Mouse (Mus musculus) left cerebral cortex, postnatal 36 days (tissue): ENCODE results near the gene Klrg2. TPM values are rescaled to one million over a fixed set of nuclear protein-coding genes. Genes with fewer than 3 reads are reported as not detected.
"Not testable (repeated sequence)": the region's sequence is repeated elsewhere in the genome, so short reads cannot be mapped to it uniquely, and the experiment has no call there.

ENCODE experiments used
- DNase-seq, 2 experiments: peaks; one replicate each; pipeline ENCODE4 v3.0.0; 2021 to 2022; ENCODE audit warnings: low spot score in 2 of 2, mixed read lengths in 1 of 2
- intact Hi-C: fragments of 180-260 bp; cut with DNase I; formaldehyde crosslinking; loops from one replicate; pipeline ENCODE4 v1.15.1; 2025
- total RNA-seq, 2 experiments: library from RNA; stranded (reverse); gene quantifications; 2 replicates each; pipeline ENCODE4 v1.2.3; 2021

Gene Klrg2
- total RNA-seq, result 1 to 10 TPM in 1 of 2 experiments, under 1 TPM in 1; 0.74 to 1.4 TPM

DNA sequence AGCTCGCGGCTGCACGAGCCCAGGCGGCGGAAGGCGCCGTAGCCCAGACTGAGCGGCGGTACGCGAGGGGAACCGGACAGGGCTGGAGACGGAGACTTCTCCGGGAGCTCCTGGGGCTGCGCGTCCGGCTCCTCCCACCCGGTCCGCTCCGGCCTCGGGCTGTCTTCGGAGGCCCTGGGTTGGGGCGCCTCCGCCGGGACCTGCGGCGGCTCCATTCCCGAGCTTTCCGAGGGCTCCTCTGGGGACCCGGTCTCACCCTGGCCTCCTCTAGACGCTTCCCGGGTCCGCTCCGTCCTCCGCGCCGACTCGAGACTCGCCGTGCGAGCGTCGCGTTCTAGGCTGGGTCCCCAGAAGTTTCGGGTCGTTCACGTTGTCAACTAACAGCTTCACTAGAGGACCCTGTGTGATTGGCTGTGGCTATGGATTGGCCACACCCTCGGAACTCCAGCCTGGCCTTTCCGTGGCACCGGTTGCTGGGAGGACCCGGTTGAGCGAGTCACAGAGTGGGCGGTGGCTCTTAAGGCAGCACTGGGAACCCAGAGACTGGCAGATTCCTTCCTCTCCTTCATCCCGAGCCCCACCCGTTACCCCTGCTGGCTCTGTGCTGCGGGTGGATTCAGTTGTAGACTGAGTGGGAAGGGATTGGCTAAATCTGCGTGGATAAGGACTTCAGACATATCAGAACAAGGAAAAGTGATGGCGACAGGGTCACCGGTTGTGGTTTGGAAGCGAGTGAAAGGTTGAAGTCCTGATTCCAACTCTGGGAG is at the start of gene Klrg2:
Gene Klrg2 (minus strand): TSS at position 391 of the 767 bp plus-strand sequence.
- DNase-seq, result peak; percentile 12 to 34

DNA sequence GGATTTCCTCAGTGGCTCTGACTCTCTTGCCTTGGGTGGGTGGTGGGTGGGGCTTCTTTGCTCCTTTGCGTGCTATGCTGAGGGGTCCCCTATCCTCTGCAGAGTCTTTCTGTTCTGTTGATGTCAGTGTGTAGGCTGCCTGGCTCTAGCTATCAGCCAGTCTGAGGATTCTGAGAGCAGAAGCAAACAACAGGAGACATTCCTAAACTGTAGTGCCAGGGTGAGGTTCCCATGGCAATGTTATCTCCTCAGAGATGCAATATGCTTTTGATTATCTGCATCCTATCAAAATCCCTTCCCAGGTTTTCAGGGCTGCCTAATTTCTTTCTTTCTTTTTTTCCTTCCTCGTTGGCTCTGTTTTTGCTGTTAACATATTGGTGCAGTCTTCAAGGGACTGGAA is 45.5 kb upstream of the Klrg2 start:
- DNase-seq, result no peak
- intact Hi-C loops, result no loop called here

More for the DNA sequence above, at the start of gene Klrg2:
- intact Hi-C loops, result no loop called here

DNA sequence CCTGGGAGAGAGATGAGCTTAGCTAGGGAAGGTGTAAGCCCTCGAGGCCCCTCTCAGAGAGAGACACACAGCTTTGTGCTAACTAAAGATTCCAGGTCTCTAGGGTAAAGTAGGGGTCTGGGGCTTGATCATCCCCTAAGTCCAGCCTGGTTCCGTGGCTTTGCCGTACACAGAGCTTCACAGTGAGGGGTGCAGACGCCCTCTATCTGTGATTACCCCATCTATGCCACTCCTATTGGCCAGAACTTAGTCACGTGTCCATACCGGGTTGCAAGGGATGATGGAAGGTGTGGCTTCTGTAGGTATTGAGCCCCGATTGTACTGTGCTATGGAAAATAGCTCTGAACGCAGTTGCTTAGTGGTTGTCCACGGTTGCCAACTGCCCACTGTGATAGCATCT is 40.6 kb upstream of the Klrg2 start:
- no peak for DNase-seq
- intact Hi-C loops, result no loop called here

DNA sequence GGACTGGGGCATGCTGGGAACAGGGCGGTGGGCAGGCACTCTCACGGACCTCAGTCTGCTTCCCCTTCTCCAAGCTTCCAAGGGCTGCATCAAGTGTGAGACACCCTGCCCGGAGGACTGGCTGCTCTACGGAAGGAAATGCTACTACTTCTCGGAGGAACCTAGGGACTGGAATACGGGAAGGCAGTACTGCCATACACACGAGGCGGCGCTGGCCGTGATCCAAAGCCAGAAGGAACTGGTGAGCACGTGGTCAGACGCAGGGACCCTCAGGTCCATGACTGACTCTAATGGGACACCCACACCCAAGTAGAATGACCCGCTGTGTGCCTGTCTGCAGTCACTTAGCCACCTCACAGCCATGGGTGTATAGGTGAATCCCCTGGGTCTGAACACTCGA is 39.7 kb upstream of the Klrg2 start:
- DNase-seq, result no peak
- intact Hi-C loops, result no loop called here

DNA sequence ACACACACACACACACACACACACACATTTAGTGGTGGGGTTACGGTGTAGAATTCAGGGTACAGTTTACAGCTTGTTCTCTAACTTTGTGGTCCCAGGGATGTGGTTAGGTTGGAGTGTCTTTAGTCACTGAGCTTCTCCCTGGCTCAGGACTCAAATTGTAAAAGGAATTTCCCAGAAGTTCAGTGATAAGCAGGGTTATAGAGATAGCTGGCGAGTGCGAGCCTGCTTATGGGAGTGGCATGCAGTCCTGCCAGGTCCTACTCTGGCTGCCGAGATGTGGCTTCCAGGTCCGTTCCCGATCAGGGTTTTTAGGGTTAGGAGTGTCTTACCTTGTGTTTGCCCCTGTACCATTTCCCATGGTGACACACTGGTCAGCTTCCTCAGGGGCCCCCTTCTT is 39.2 kb upstream of the Klrg2 start:
- intact Hi-C loops, result no loop called here
- DNase-seq, result no peak

DNA sequence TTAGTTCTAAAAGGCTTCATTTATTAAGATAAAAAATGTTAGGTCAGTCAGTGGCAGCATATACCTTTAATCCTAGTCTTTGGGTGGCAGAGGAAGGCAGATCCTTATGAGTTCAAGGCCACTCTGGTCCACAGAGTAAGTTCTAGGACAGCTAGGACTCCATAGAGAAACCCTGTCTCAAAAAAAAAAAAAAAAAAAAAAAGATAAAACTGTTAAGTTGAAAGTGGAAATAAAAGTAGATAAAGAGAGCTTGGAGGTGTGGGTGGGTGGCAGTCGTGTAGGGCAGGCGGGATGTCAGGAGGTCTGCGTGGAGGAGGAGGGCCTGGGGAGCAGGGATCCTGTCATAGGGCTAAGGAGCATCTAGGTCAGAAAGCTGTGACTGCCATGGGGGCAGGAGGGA is 35.0 kb upstream of the Klrg2 start:
- intact Hi-C loops, result no loop called here
- DNase-seq, result no peak

DNA sequence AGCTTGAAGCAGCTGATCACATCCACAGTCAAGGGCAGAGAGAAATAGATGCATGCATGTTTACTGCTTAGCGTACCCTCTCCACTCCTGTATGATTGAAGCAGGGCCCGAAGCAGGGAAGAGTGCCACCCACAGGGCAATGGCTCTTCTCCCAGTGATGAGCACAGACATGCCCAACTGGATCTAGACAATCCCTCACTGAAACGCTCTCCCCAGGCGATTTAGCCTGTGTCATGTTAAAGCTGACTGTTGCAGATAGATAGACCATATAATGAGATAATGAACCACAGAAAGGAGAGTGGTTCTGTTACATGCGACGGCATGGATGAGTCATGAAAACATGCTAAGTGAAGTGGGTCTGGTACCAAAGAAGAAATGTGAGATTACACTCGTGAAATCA is 34.2 kb upstream of the Klrg2 start:
- intact Hi-C loops, result no loop called here
- DNase-seq, result no peak

DNA sequence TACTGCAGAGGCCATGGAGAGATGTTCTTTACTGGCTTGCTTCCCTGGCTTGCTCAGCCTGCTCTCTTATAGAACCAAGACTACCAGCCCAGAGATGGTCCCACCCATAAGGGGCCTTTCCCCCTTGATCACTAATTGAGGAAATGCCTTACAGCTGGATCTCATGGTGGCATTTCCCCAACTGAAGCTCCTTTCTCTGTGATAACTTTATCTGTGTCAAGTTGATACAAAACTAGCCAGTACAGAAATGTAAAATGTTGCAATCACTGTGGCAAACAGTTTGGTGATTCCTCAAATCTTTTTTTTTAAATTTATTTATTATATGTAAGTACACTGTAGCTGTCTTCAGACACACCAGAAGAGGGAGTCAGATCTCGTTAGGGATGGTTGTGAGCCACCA is 33.4 kb upstream of the Klrg2 start:
- intact Hi-C loops, result not testable (repeated sequence)

DNA sequence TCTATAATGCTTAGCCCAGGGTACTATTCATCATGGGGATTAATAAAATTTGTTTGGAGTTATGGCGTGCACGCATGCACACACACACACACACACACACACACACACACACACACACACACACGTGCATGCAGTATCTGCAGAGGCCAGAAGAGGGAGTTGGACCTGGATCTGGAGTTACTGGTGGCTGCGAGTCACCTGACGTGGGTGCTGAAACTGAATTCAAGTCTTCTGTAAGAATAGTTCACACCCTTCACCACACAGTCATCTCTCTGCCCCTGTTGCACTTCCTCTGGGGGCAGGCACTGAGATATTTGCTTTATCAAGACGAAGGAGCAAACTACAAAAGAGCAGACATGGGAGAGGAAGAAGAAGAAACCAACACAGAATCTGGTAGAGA is 32.5 kb upstream of the Klrg2 start:
- intact Hi-C loops, result no loop called here

More for the DNA sequence above, 33.4 kb upstream of the Klrg2 start:
- not testable (repeated sequence) for DNase-seq

DNA sequence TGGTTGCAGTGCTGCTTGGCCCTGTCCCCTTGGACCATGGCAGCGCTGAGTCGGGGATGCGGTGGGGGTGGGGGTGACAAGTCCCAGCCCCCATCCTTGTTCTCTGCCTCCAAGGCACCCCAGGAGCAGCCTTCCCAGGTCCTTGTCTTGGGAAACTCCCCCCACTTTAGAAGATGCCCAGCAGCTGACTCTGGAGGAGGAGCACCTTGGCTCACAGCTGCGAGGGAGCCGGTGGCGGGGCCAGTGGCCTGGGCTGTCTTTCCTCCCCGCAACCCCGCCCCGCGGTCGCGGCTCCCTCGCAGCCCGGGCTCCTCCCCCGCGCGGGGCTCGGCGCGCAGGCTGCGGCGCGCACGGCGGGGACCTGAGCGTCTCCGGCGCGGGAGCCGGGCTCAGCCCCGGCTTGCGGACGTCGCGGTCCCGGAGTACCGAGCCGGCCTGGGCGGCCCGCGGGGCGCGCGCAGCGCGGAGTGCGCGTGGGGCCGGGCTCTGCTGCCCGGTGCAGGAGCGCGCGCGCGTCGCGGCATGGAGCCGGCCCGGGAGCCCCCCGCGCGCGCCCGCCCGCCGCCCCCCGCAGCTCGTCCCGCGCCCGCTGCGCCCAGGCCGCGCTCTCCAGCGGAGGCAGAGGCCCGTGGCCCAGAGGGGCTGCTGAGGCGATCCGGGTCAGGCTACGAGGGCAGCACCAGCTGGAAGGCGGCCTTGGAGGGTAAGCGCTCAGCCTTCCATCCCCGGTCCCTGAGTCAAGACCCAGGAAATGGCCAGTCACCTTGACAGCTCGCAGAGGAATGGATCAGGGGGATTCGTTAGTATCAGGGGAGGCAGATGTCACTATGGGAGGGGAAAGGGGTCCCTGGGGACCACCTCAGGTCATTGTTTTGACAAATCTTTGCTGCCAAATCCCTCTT is 25.9 kb upstream of the Klrg2 start, which contains the start of gene Clec2l:
Gene Clec2l (plus strand): TSS at position 356 of the 902 bp plus-strand sequence.
- intact Hi-C loops, result loop anchor here (5.0 kb wide), 1 partner anchor 34 kb away; no protein-coding TSS in a partner anchor
- peak; percentile 51 to 73 for DNase-seq

More for the DNA sequence above, 32.5 kb upstream of the Klrg2 start:
- no peak for DNase-seq

DNA sequence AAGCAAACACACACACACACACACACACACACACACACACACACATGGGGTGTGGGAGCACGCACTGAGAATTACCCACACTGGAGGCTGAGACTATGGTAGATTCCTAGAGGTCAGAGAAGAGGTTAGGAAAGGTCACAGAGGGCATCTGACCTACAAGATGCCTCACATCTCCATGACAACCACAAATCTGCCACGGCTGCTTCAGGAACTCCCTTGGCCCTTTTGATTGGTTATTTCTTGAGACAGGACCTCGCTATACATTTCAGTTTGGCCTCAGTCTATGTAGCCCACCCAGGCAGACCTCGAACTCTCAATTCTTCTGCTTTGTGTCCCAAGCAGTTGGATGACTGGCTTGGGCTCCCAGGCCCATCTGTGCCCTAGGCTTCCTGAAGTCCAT is 24.6 kb upstream of the Klrg2 start:
- no peak for DNase-seq
- intact Hi-C loops, result loop anchor here (5.0 kb wide), 1 partner anchor 36 kb away; no protein-coding TSS in a partner anchor

DNA sequence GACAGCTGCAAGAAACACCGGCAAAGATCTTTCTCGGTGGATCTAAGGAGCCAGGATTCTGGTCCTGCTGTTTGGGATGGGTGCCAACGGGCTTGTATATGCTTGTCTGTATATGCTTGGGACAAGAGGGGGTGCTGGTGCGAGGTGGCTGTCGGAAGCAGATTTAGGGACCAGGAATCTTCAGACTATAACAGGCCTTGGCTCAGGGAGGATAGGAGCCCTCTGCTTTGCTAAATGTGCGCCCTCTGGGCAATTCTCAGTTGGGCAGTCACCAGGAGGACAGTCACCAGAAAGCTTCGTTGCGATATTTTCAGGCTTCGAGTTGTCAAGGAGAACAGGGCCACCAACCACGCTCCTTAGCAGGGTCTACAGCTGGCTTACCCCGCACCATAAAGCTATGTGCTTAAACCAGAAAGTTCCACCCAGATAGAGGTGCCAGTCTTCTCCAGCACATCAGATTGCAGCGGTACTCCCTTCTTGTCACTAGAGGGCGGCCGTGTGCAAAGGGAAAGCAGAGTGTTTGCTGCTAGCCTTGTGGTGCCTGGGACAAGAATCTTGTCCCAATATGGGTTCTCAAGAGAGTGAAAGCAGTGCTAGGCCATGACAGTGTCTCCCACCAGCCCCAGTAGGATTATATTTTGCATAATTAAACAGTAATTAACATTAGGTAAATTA is 13.4 kb upstream of the Klrg2 start:
- intact Hi-C loops, result loop anchor here (2.0 to 10.0 kb wide), 3 partner anchors 44 to 417 kb away; no protein-coding TSS in a partner anchor
- peak; percentile 51 to 61 for DNase-seq

DNA sequence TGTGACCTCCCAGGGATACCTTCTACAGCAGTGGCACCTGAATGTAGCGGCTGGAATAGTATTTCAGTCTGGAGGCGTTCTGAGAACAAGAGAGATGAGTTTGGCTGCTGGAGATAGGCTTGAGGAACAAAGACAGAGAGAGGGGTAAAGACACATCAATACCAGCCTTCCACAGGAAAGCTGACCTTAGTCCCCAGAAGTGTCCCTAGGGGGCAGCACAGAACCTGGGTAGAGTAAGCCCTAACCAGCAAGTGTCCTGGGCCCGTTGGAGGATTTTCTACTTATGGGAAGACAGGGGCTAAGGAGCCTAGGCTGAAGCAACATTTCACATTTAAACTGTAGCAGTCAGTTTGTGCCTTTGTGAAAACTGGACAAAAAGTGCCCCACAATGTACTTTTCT is 12.5 kb upstream of the Klrg2 start:
- DNase-seq, result no peak
- intact Hi-C loops, result no loop called here

DNA sequence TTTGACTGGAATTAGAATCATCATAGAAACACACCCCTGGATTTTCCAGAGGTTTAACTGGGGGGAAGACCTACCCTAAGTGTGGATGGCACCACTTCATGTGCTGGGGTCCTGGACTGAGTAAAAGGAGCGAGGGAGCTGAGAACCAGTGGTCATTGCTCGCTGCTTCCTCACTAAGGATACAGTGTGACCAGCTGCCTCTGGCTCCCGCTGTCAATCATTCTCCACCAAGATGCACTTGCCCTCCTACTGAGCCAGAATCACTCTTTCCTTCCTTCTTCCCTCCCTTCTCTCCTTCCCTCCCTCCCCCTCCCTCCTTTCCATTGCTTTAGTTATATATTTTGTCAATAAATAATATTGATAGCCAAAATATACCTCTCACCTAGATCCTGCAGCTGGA is 6.0 kb upstream of the Klrg2 start:
- intact Hi-C loops, result no loop called here
- DNase-seq, result no peak

DNA sequence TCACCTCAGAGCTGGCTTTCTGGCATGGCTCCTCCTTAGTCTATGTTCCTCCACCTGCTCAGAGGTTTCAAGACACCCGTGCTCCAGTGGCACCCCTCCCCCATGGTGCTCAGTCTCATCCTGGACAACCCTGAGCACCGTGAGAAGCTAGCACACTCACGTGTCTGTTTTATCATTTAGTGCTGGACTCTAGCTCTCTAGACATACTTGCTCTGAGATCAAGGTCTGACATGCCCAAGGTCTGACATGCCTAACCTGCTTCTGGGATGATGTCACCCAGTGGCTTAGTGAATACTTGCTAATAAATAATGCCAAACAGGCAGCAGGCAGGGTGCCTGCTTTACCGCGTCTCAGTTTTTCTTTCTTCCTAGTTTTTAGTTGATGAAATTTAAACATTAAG is 5.6 kb upstream of the Klrg2 start:
- intact Hi-C loops, result no loop called here
- DNase-seq, result no peak

DNA sequence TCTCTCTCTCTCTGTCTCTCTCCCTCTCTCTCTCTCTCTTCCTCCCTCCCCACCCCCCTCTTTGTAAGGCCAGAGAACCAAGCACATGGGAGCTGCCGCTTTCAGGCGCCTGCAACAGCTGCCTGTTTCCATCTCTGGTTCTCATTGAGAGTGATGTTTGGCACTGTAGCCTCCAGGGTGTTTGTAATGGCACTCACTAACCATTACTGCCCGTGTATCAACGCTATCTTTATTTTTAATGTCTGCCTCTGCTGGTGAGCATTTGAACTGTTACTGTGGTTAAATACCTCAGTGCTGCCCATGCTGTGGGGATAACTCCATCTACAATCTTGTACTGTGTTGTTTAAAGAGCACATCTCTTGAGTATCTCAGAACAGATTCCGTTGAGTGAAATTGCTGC is 4.6 kb upstream of the Klrg2 start:
- no peak for DNase-seq
- intact Hi-C loops, result no loop called here

DNA sequence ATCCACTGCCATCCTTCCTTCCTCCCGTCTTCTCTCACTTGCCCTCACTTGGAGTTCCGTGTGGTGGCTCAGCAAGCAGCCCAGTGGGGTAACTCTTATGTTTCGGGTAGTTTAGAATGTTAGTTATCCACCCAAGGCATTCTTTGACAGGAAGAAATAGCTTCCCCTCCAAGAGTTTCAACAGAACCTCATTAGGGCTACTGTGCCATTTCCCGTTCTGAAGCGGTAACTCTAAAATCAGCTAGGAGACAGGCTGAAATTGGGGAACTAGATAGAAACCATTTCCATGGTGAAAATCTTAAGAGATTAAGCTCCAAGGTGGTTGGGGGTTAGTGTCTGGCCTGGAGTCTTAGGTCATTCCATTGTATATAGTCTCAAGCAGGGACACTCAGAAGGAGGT is 4.2 kb upstream of the Klrg2 start:
- intact Hi-C loops, result no loop called here
- DNase-seq, result no peak

DNA sequence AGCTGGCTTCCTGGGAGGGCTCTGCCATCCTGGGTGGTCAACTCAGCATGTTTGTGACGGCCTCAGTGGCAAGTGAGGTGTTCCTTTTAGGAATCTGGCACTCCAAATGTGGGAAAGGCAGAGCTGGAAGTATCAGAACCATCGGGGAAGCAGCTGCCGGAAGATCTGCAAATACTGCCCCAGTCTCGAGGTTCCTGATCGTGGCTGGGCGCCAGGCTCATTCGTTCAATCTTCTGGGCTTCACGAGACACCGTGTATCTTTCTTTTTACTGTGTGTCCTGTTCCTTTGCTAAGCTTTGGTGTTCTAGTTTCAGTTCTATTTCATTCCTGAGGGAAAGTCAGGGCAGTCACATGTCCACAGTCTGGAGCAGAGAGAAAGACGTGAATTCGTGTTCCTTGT is 3.4 kb upstream of the Klrg2 start:
- DNase-seq, result no peak
- intact Hi-C loops, result no loop called here

DNA sequence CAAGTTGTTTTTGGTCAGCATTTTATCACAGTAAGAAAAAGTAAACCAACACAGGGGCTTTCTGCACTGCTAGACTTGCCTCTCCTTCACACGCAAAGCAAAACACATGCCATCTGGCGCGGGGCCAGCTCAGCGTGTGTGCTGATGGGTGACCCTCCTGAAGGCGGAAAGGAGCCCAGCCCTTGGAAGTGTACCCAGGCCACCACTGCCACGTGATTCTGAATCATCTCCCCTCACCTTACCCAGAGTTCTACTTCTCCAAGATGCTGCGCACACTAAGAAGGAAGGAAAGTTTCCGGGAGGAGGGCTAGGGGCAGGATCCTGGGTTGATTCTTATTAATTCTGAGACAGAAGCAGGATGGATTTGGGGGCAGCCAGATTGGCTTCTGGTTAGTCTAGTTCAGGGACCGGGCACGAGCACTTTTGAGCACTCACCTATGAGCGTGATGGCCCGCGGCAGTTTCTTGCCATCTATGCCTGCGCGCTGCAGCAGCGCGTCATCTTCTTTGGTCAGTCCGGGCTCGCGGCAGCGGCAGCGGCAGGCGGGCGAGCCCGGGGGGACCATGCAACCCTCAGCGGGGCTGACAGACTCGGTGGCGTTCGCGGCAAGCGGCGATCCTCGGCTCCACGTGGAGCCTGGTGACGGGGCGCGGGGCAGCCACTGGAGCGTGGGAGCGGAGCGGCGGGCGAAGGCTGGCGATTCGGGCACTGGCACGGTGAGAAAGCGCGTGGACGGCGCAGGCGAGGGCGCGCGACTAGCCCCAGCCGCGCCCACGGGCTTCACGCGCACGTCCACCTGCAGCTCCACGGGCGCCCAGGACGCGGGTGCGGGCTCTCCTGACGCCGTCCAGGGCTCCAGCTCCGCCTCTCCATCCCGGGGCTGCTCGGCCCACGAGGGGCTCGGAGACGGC is 846 bp downstream of the Klrg2 start:
- peak; percentile 22 to 43 for DNase-seq
- intact Hi-C loops, result no loop called here
